Mouse (Mus musculus) ovary, adult 10 weeks (tissue): ENCODE results near the gene Stfa3. TPM values are rescaled to one million over a fixed set of nuclear protein-coding genes. Genes with fewer than 3 reads are reported as not detected.

ENCODE experiments used
- polyA plus RNA-seq: library from polyadenylated mRNA; stranded (reverse); fragments of 350-450 nt; fragmentation: Illumina TruSeq; extraction: RNeasy Lipid Tissue Mini Kit (QIAGEN cat#74804); gene quantifications from one replicate; pipeline ENCODE4 v1.2.3, GENCODE M21; 2014

Stfa3 gene
- polyA plus RNA-seq, result not detected

GRCm38 (mm10) chr16:36455342-36455802 is at the start of gene Stfa3:
Stfa3 (minus strand) TSS chr16:36455392.

DNA sequence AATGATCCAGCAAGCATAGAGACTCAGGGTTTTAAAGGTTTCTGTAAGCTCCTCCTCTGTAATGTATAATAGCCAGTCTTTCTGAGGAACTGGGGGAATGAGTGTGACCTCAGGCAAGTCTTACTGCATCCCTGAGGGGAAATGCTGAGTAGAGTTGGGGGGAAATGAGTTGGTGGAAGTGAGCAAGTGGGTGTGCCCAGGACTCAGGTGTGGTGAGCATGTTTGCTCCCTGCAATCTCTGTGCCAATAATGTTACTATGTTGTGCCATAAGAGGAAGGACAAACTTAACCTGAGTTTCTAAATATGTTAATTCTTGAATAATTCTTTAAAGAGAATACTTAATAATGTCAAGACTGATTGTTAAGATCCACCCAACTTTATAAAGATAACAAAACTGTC is 46.8 kb downstream of the Stfa3 start, which contains the start of gene Stfa2:
Stfa2 (minus strand) TSS at position 101 of the 400 bp plus-strand sequence.

Other genes with a start within 250 kb of the Stfa3 start
- gene Gm5416, start 245.0 kb downstream of the Stfa3 start, polyA plus RNA-seq, result not detected
- gene 2010005H15Rik, start 233.9 kb downstream of the Stfa3 start, polyA plus RNA-seq, result not detected
- not detected for gene Stfa1, start 178.4 kb downstream of the Stfa3 start, polyA plus RNA-seq
- not detected for gene BC117090, start 121.1 kb downstream of the Stfa3 start, polyA plus RNA-seq
- gene BC100530, start 87.6 kb downstream of the Stfa3 start, polyA plus RNA-seq, result not detected
- gene Stfa2, start 46.9 kb downstream of the Stfa3 start, polyA plus RNA-seq, result not detected
- gene Casr, start 106.7 kb upstream of the Stfa3 start, polyA plus RNA-seq, result not detected
- gene Cd86, start 210.7 kb upstream of the Stfa3 start, polyA plus RNA-seq, result 6.7 TPM
- gene Ildr1, start 238.6 kb upstream of the Stfa3 start, polyA plus RNA-seq, result 4.7 TPM